Mouse (Mus musculus): Measurements from ENCODE around the gene Ung.

The Ung gene

GRCm38 (mm10) chr5:114130698-114131520 lies 723 bp downstream of the Ung start:
- DNase-seq (ENCODE audit: low read depth, low spot score), result peak; percentile 84

GRCm38 (mm10) chr5:114131521-114131840 lies 1.3 kb downstream of the Ung start:
- peak; percentile 17 for DNase-seq (ENCODE audit: low read depth, low spot score)

- no peak for DNase-seq (ENCODE audit: low read depth, low spot score)
Measured at GRCm38 (mm10) chr5:114132841-114133240, 2.7 kb downstream of the Ung start.

GRCm38 (mm10) chr5:114134091-114134534 lies 3.9 kb downstream of the Ung start:
- DNase-seq (ENCODE audit: low read depth, low spot score), result no peak

- no peak for DNase-seq (ENCODE audit: low read depth, low spot score)
Measured at GRCm38 (mm10) chr5:114135516-114135915, 5.3 kb downstream of the Ung start.

GRCm38 (mm10) chr5:114137481-114138276 lies 7.5 kb downstream of the Ung start:
- DNase-seq (ENCODE audit: low read depth, low spot score), result no peak

- no peak for DNase-seq (ENCODE audit: low read depth, low spot score)
Measured at GRCm38 (mm10) chr5:114138277-114139164, 8.3 kb downstream of the Ung start.

- DNase-seq (ENCODE audit: low read depth, low spot score), result no peak
Measured at GRCm38 (mm10) chr5:114139175-114139574, 9.0 kb downstream of the Ung start.

GRCm38 (mm10) chr5:114146028-114146888 lies 16.1 kb downstream of the Ung start, which contains the start of gene Acacb:
Acacb (plus strand) TSS chr5:114146535.
- no peak for DNase-seq (ENCODE audit: low read depth, low spot score)

GRCm38 (mm10) chr5:114147043-114147972 lies 17.1 kb downstream of the Ung start:
- no peak for DNase-seq (ENCODE audit: low read depth, low spot score)

GRCm38 (mm10) chr5:114152359-114153092 lies 22.3 kb downstream of the Ung start:
- no peak for DNase-seq (ENCODE audit: low read depth, low spot score)

- DNase-seq (ENCODE audit: low read depth, low spot score), result no peak
Measured at GRCm38 (mm10) chr5:114153490-114153889, 23.3 kb downstream of the Ung start.

- no peak for DNase-seq (ENCODE audit: low read depth, low spot score)
Measured at GRCm38 (mm10) chr5:114154765-114155164, 24.6 kb downstream of the Ung start.

- DNase-seq (ENCODE audit: low read depth, low spot score), result no peak
Measured at GRCm38 (mm10) chr5:114155168-114155933, 25.2 kb downstream of the Ung start.

GRCm38 (mm10) chr5:114157236-114157635 lies 27.1 kb downstream of the Ung start:
- DNase-seq (ENCODE audit: low read depth, low spot score), result no peak

GRCm38 (mm10) chr5:114161424-114161823 lies 31.2 kb downstream of the Ung start:
- no peak for DNase-seq (ENCODE audit: low read depth, low spot score)

- no peak for DNase-seq (ENCODE audit: low read depth, low spot score)
Measured at GRCm38 (mm10) chr5:114162106-114162815, 32.1 kb downstream of the Ung start.
